Mouse (Mus musculus): ENCODE results near the gene Atp6v1g1. TPM values are rescaled to one million over a fixed set of nuclear protein-coding genes. Genes with fewer than 3 reads are reported as not detected.

Gene Atp6v1g1
- total RNA-seq, 2 experiments from 2014 or later: 212 to 239 TPM

DNA sequence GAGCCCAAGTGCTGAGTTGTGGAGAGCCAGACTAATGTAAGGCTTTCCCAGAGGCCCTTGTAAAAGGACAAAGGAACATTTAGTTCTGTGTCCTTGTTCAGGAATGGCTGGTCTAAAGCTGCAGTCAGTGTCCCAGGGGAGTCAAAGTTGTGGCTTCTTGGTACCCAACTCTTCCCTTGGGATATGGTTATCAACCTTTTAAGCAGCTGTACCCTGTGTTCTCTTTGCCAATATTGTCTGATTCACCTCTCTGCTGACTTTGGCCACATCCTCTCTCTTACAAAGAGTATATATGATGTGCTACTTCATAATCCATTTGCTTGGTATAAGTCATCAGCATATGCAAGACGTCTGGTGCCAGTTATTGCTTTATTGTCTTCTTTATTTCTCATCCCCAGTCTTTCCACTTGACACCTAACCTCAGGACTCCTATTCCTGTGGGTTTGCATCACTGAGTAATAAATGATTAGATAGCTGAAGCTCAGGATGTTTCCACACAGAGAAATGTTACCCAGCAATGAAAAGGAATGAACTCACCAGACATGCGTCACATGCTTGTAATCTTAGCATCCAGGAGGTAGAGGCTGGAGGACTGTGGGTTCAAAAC is 22.7 kb upstream of the Atp6v1g1 start:
- no peak overlapping the region for H3K27ac ChIP-seq
- DNase-seq: no peak
- TF ChIP-seq CTCF (IDR thresholded peaks at IDR 0.05): no peak
- no peak overlapping the region for H3K4me3 ChIP-seq
- intact Hi-C loops (cut with DNase I): no loop called here

DNA sequence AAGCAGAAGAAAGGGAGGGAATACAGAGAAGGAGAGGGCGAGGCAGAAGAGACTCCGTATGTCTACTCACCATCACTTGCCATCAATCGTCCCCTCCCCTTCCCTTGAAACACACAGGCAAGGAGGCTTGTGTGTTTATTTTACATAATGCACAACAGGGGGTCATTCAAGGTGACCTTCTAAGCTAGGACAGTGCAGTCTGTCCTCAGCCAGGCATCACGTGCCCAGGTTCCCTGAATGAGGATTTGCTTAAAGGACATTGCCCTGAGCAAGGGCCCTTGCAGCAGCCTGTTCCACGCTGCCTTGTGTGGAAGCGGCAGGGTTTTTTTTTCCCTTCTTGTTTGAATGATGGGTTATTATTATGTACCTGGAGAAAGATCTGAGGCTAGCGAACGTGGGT is 19.1 kb upstream of the Atp6v1g1 start:
- Histone ChIP-seq H3K4me3 (no peak overlapping the region), H3K27ac (no peak overlapping the region)
- intact Hi-C loops (cut with DNase I): no loop called here
- no peak for TF ChIP-seq CTCF (IDR thresholded peaks at IDR 0.05)
- DNase-seq: no peak

DNA sequence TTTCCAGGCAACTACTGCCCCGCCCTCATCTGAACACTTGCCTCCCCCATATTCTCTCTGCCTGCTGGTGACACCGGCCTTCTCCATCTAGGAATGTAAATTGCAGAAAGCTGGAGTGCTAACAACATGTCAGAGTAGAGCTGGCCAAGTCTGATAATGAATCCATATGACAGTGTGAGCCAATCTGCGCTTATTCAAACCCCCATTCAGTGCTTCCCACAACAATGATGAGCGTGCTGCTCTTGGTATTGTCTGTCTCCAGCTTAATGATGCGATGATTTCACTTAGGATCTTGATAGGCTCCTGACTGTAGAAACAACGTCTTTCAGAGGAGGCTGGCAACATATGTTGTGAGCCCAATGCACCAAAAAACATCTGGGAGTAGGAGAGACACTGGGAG is 15.6 kb upstream of the Atp6v1g1 start:
- Histone ChIP-seq H3K4me3 (no peak overlapping the region), H3K27ac (no peak overlapping the region)
- intact Hi-C loops (cut with DNase I): no loop called here
- no peak for DNase-seq
- TF ChIP-seq CTCF (IDR thresholded peaks at IDR 0.05): no peak

DNA sequence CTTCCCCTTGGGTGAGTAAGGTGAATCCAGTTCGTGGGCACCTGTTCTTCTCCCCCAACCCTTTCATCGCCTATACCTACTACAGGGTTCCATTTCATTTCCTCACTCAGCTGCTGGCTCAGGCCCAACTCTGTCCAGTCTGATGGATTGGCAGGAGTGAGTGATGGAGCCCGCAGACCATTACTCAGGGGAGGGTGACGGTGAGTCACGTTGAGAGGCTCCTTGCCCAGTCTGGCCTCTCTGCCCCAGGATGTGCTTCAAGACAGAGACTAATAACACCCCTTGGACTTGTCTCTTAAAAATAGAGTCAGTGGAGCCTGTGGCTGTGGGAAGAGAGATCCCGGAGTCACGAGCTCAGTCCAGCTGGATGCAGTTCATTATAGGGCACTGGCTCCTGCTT is 14.2 kb upstream of the Atp6v1g1 start:
- DNase-seq: no peak
- intact Hi-C loops (cut with DNase I): no loop called here
- no peak for TF ChIP-seq CTCF (IDR thresholded peaks at IDR 0.05)
- no peak overlapping the region for H3K4me3 ChIP-seq
- no peak overlapping the region for H3K27ac ChIP-seq

DNA sequence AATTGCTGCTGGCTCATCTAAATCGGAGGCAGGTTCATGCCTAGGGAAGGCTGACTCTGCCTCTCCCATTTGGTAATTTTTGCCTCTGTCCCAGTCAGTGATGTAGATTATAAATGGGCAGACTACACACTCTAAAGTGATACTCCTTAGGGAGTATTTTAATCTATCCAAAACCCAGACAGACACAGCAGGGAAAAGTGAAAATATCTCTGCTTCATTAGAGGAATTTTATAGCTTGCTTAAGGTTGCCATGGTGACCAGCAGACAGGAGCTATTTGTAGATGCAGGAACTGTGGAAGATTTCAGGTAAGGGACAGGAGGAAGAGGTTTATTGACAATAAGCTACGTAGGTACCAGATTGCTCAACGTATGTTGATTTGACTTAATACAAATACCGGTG is 7.0 kb upstream of the Atp6v1g1 start:
- H3K27ac ChIP-seq: no peak overlapping the region
- no peak for TF ChIP-seq CTCF (IDR thresholded peaks at IDR 0.05)
- DNase-seq: no peak
- no peak overlapping the region for H3K4me3 ChIP-seq
- intact Hi-C loops (cut with DNase I): no loop called here

DNA sequence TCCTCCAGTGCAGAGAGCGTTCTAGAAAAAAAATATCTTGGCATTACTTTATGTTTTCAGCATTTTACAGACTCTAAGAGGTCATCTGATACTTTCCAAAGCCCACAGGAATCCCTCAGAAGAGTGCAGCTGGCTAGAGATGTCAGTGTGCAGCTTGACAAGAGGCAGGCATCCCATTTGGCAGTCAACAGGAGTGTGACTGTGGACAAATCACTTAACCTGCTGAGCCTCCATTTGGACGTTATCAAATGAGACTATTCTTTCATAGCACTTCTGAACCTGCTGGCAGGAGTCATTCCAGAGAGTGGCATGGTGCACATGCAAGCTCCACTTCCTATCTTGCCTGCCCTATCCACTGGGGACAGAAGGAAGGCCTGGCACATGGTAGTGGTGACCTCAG is 2.4 kb upstream of the Atp6v1g1 start:
- DNase-seq: peak; percentile 67
- Histone ChIP-seq H3K4me3 (no peak overlapping the region), H3K27ac (peak overlapping the region; percentile 76)
- intact Hi-C loops (cut with DNase I): loop anchor here (5.0 kb wide), 2 partner anchors 45 to 130 kb away; partner anchors contain the start of gene Whrn
- no peak for TF ChIP-seq CTCF (IDR thresholded peaks at IDR 0.05)

DNA sequence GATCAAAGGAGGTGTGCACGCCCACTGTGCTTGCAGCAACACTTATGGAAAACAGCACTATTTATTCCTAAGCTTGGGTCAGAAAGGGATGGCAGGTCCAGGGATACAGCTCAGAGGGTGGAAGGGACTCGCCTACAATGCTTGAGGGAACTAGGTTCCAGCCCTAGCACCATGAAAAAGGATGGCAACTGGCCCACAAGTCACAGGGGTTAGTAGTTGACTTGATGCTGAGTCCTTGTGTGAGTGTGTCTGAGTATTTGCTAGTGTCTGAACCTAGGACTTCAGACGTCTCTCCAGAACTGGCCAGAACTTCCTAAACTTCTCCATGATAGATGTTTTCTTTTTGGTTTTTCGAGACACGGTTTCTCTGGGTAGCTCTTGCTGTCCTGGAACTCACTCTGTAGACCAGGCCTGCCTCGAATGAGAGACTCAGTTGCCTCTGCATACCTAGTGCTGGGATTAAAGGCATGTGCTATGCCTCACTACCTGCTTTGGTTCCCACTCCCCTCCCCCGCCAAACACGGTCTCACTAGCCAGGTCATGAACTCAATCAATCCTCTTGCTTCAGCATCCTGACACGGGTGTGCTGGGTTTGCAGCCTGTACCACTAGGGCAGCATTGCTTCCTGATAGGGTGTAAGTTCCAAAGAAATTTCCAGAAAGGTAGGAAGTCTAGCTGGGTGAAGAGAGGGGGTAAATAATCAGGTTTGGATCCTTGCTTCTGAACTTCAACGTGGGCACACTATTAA is 652 bp upstream of the Atp6v1g1 start:
- intact Hi-C loops (cut with DNase I): loop anchor here (5.0 kb wide), 2 partner anchors 47 to 132 kb away; partner anchors contain the start of gene Whrn
- peak; percentile 51 for DNase-seq
- Histone ChIP-seq H3K27ac (peak overlapping the region; percentile 88), H3K4me3 (peak overlapping the region; percentile 99)
- TF ChIP-seq CTCF (IDR thresholded peaks at IDR 0.05): peak; percentile 25; the same call in 1 of the 2 replicates

DNA sequence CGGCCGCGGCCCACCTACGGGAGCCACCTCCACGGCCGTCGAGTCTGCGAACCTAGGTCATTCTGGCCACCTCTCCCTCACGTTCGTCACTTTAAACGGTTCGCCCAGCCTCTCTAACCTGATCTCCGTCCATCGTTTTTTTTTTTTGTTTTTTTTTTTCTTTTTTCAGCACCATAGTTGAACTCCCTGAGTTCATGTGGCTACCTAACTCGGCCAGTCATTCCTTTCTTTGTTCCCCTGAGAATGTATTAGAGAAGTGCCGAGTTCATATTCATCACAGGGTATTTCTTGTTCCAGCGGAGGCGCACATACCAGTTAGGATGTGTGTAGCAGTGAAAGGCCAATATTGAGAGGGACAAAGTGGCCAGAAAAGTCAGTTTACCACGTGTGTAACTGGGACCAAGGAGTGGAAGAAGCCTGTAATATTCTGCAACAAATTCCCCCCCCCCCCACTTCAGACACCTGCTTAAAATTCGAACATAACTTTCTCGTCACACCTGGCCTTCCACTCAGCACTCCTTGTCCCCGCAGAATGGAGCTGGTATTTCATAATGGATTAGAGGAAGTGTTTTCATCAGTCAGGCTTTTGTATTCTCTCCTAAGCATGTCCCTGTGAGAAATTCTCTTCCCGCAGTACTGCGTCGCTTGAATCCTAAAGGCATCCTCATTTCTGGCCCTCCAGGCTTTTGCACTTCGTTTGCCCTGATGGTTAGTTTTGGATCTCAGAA is 823 bp downstream of the Atp6v1g1 start:
- DNase-seq: no peak
- no peak for TF ChIP-seq CTCF (IDR thresholded peaks at IDR 0.05)
- intact Hi-C loops (cut with DNase I): no loop called here
- peak overlapping the region; percentile 99 for H3K4me3 ChIP-seq
- H3K27ac ChIP-seq: peak overlapping the region; percentile 95

DNA sequence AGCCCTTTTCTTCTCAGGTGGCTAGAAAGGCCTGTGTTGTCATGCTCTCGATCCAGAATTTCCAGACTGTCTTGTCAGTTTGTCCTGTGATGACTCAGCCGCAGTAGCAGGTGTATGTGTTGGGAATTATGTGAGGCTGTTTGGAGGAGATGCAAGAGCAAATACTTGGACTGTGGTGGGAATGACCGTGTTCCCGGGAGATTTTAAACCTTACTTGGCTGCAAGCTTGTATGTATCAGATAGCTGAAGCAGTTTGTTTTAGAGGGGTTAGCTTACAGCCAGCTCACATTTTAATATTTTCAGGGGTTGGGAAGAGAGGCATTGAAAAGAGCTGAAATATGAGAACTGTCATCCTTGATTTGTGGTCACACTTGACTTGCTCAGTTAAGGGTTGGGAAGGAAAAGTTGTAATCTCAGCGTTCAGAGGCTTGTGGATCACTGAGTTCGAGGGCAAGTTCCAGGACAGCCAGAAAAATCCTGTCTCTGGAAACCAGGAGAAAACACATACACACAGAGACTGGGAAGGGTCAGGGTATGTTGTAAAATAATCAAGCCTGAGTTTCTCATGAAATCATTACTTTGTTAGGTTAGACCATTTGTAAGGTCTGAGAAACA is 2.0 kb downstream of the Atp6v1g1 start:
- Histone ChIP-seq H3K4me3 (peak overlapping the region; percentile 99), H3K27ac (peak overlapping the region; percentile 95)
- no peak for TF ChIP-seq CTCF (IDR thresholded peaks at IDR 0.05)
- intact Hi-C loops (cut with DNase I): no loop called here
- no peak for DNase-seq

DNA sequence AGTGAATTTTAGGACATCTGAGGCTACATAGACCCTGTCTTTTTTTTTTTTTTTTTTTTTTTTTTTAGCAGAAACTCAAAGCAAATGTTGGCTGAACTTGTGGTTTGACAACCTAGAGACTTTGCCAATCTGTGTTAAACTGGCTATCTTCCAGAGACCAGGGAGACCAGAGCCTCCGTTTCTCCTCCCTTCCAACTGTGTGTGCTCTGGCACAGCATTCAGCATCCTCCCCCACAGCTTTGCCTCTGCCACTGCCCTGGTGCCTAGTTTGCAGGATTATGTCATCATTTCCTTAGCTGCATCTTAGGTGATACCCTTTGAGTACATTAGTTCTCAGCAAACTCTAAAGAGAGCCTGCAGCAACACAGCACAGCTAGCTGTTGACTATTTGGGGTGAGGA is 3.2 kb downstream of the Atp6v1g1 start:
- Histone ChIP-seq H3K27ac (peak overlapping the region; percentile 95; the same call in 1 of the 2 replicates), H3K4me3 (no peak overlapping the region)
- no peak for TF ChIP-seq CTCF (IDR thresholded peaks at IDR 0.05)
- DNase-seq: no peak
- intact Hi-C loops (cut with DNase I): no loop called here

DNA sequence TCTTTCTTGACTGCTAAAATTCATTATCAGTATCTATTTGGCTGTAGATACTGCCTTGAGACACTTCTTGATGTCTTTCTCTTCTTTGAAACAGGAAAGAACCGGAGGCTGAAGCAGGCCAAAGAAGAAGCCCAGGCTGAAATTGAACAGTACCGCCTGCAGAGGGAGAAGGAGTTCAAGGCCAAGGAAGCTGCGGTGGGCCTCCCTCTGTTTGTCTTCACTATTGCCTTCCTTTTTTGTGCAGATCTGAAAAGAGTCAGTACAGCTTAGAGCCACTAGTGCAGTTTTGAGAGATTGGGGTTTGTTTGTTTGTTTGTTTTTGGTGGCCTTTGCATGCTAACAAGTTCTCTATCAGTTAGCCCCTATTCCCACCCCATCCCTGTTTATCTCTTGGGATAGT is 3.9 kb downstream of the Atp6v1g1 start:
- no peak overlapping the region for H3K4me3 ChIP-seq
- no peak for DNase-seq
- no peak overlapping the region; the same call in 1 of the 2 replicates for H3K27ac ChIP-seq
- TF ChIP-seq CTCF (IDR thresholded peaks at IDR 0.05): no peak
- intact Hi-C loops (cut with DNase I): no loop called here

DNA sequence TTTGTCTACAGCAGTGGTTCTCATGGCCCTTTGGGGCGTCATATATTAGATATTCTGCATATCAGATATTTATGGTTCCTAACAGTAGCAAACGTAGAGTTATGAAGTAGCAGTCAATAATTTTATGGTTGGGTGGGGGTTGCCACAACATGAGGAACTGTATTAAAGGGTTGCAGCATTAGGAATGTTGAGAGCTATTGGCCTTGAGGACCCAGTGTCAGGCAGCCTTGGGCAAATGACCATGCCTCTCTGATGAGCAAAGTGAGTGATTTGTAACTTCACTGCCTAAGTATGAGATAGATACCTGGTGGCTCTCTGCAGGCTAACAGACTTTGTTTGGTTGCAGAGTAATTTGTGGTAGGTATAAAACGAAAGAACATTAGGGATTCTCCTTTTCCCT is 6.3 kb downstream of the Atp6v1g1 start:
- intact Hi-C loops (cut with DNase I): no loop called here
- no peak for DNase-seq
- TF ChIP-seq CTCF (IDR thresholded peaks at IDR 0.05): no peak
- H3K4me3 ChIP-seq: no peak overlapping the region
- no peak overlapping the region for H3K27ac ChIP-seq

DNA sequence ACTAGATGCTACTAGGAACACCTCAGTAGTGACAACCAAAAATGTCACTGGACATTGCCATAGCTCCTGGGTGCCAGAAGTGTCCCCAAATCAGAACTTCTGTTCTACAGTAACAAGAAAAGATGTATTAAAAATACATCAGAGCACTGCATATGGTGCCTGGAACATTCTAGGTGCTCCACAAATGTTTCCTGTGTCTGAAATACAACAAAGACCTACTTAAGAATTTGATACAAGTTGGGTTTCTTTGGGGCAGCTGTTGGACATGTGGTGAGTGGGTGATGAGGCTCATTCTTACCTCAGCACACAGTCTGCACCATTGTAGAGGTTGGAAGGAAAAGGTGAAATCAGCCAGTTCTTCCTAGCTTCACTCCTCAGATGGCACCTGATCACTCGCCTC is 8.3 kb downstream of the Atp6v1g1 start:
- Histone ChIP-seq H3K27ac (no peak overlapping the region), H3K4me3 (no peak overlapping the region)
- DNase-seq: no peak
- intact Hi-C loops (cut with DNase I): no loop called here
- TF ChIP-seq CTCF (IDR thresholded peaks at IDR 0.05): no peak
